23 mouse cellular contexts compared by ENCODE assay signal in genomic region chr3:39036113-39036512, GRCm38 (mm10).
"Had no signal": no experiment of that assay in that cellular context is flagged by ENCODE, and none has a peak within 500 bp of the region (broad histone marks: within the 10 kb centered on the region; RNA-seq: fewer than 3 reads in every experiment).

No protein-coding gene starts in this region.

- H3K4me1 ChIP-seq: heart, embryonic 10.5 days; heart, embryonic 12.5 days; hindbrain, embryonic 10.5 days; intestine, embryonic 15.5 days; limb, embryonic 10.5 days; limb, embryonic 12.5 days had no signal

- H3K27me3 ChIP-seq: heart, embryonic 12.5 days; intestine, embryonic 15.5 days; limb, embryonic 12.5 days had no signal

- H3K27ac ChIP-seq: gastrocnemius, adult 2 months; heart, embryonic 10.5 days; hindbrain, embryonic 10.5 days; intestine, embryonic 15.5 days; layer of hippocampus, adult 2 months; left cerebral cortex, adult 2 months; limb, embryonic 10.5 days; limb, embryonic 12.5 days had no signal

- H3K36me3 ChIP-seq: heart, embryonic 10.5 days; heart, embryonic 12.5 days; hindbrain, embryonic 10.5 days; intestine, embryonic 15.5 days; limb, embryonic 10.5 days; limb, embryonic 12.5 days had no signal

- H3K4me3 ChIP-seq: gastrocnemius, adult 2 months; heart, embryonic 10.5 days; heart, embryonic 12.5 days; hindbrain, embryonic 10.5 days; intestine, embryonic 15.5 days; layer of hippocampus, adult 2 months; left cerebral cortex, adult 2 months; limb, embryonic 10.5 days; limb, embryonic 12.5 days had no signal

- H3K9ac ChIP-seq: heart, embryonic 12.5 days; intestine, embryonic 15.5 days; limb, embryonic 12.5 days had no signal

- H3K9me3 ChIP-seq: heart, embryonic 10.5 days; heart, embryonic 12.5 days; hindbrain, embryonic 10.5 days; intestine, embryonic 15.5 days; limb, embryonic 10.5 days; limb, embryonic 12.5 days had no signal

- H3K4me2 ChIP-seq: heart, embryonic 12.5 days; intestine, embryonic 15.5 days; limb, embryonic 12.5 days; liver, embryonic 11.5 days had no signal

- DNase-seq: gastrocnemius, adult 2 months; gastrocnemius, postnatal 10 days; gastrocnemius, postnatal 25 days; heart, adult 18-20 months; heart, postnatal 10 days; heart, postnatal 4 days; kidney, adult 18-20 months; kidney, adult 8-10 months; kidney, postnatal 25 days; kidney, postnatal 4 days; liver had no signal

- ATAC-seq: forebrain, embryonic 16.5 days; inflammation-experienced regulatory T-cells, adult 6 months; intestine, embryonic 15.5 days; intestine, postnatal 0 days had no signal
